Mouse (Mus musculus): Measurements from ENCODE around the gene Cand2.

Gene Cand2

DNA sequence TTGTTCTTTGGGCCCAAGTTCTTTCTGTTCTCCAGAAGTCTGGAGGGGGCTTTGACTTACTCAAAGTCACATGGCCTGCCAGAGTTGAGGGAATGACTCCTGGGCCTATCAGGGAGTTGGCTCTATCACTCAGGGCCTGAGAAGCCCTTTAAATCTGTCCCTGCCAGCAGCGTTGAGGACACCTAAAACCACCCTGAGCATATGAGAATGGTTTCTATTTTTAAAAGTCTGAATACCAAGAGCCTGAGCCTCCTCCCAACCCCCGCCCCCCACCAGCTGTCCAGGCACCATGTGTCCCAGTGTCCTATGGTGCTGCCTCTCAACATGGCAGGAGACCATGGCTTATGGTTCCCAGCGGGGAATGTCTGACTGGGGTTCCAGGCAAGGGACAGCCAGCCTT lies 1.5 kb downstream of the Cand2 start:
- DNase-seq, result no peak

DNA sequence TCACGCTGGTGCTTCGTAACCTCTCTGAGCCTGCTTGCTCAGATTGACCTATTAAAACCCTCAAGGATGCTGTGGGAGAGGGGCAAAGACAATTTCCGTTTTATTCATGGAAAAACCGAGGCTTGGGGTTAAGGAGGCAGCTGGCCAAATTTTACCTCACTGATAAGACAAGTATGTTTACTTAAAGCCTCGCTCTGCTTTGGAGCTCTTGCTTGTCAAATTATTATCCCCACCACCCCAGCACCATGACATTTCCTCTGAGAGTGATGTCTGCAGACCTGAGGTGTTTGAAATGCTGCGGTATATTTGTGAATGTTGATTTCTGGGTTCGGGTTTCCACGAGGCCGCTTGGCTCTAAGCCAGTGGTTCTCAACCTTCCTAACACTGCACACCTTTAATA lies 2.0 kb downstream of the Cand2 start:
- no peak for DNase-seq

DNA sequence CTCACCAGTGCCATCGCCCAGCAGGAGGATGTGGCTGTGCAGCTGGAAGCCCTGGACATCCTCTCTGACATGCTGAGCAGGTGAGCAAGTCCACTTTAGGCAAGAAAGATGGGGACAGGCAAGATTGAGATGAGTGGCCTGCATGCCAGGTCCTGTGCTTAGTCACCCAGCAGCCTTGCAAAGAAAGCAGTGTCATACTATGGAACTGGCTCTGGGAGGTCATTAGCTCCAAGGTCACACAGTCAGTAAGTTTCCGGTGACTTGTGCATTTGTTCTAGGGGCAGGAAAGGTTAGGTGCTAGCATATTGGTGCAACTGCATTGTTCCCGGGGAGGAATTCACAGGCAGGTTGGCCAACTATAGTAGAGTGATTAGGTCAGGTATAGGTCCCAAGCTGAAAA lies 8.4 kb downstream of the Cand2 start:
- DNase-seq, result no peak

DNA sequence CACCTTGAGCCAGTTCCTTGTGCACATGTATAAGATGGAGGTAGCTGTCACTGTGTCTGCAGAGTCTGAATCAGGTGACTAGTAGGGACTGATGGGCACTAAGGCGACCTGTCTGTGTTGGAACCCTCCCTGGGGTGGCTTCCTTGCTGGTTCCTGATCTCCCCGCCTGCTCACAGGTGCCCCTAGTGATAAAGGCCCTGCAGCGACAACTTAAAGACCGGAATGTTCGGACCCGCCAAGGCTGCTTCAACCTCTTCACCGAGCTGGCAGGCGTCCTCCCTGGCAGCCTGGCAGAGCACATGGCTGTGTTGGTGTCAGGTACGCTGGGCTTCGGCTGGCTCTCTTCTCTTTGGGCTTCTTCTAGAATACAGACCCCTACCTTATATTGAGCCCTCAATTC lies 16.7 kb downstream of the Cand2 start:
- no peak for DNase-seq

DNA sequence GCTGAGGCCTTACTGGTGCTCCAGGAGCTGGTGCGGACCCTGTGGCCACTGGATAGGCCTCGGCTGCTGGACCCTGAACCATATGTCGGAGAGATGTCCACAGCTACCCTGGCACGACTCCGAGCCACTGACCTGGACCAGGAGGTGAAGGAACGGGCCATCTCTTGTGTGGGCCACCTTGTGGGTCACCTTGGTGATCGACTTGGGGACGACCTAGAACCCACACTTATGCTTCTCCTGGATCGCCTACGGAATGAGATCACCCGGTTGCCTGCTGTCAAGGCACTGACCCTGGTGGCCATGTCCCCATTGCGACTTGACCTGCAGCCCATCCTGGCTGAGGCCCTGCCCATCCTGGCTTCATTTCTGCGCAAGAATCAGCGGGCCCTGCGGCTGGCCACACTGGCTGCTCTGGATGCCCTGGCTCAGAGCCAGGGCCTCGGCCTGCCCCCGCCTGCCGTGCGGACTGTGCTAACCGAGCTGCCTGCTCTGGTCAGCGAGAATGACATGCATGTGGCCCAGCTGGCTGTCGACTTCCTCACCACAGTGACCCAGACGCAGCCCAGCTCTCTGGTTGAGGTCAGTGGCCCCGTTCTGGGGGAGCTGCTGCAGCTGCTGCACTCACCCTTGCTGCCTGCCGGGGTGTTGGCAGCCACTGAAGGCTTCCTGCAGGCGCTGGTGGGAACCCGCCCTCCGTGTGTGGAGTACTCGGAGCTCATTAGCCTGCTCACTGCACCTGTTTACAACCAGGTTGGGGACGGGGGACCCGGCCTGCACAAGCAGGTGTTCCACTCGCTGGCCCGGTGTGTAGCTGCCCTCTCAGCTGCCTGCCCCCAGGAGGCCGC lies 17.7 kb downstream of the Cand2 start:
- DNase-seq, result no peak

DNA sequence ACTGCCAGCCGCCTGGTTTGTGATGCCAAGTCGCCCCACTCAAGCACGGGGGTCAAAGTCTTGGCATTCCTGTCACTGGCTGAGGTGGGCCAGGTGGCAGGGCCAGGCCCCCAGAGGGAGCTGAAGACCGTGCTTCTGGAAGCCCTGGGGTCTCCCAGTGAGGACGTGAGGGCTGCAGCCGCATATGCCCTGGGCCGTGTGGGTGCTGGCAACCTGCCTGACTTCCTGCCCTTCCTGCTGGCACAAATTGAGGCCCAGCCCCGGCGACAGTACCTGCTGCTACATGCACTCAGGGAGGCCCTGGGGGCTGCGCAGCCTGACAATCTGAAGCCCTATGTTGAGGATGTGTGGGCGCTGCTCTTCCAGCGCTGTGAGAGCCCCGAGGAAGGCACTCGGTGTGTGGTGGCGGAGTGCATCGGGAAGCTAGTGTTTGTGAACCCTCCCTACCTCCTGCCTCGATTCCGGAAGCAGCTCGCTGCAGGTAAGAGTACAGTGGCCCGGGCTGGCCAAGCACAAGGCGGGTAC lies 18.4 kb downstream of the Cand2 start:
- DNase-seq, result no peak

DNA sequence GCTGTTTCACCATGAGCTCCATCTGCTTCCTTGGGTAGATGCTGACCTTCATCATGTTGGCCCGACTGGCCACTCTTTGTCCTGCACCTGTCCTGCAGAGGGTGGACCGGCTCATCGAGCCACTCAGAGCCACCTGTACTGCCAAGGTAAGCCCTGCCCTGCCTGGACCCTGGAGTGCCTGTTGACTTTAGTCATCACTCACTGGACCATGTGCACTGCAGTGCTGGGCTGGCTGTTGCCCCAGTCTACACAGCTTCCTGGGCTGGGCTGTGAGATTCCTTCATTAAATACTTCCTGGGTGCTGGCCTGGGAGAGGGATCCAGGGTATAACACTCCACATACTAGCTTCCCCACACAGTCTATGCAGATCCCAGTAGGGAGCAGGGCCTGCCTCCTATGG lies 27.5 kb downstream of the Cand2 start:
- DNase-seq, result no peak

DNA sequence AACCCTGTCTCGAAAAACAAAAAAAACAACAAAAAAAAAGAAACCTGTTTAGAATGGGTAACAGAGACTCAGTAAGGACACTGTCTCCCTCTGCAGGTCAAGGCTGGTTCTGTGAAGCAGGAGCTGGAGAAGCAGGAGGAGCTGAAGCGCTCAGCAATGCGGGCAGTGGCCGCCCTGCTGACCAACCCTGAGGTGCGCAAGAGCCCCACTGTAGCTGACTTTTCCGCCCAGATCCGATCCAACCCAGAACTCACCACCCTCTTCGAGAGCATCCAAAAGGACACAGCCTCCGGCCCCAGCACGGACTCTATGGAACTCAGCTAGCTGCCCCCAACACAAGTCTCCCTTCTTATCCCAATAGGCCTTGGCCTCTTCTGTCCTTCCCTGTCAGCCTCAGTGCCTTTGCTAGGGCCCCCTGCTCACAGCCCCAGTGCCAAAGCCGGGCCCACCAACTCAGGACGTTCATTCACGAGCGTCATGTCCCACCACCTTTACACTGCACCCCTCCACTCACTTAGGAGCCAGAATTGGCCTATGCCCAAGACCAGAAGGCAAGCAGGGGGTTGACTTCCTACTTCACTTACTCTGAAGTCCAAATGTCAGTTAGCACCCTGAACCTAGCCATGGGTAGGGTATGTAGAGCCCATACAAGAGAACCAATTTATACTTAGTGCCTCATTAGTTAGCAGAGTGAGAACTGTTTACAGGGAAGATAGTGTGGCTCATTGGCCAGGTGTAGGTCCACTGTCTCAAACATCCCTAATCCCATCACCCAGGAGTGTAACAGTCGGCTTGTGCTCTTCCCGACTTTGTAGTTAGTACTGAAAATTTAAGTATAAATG lies 29.4 kb downstream of the Cand2 start:
- DNase-seq, result peak; percentile 53

DNA sequence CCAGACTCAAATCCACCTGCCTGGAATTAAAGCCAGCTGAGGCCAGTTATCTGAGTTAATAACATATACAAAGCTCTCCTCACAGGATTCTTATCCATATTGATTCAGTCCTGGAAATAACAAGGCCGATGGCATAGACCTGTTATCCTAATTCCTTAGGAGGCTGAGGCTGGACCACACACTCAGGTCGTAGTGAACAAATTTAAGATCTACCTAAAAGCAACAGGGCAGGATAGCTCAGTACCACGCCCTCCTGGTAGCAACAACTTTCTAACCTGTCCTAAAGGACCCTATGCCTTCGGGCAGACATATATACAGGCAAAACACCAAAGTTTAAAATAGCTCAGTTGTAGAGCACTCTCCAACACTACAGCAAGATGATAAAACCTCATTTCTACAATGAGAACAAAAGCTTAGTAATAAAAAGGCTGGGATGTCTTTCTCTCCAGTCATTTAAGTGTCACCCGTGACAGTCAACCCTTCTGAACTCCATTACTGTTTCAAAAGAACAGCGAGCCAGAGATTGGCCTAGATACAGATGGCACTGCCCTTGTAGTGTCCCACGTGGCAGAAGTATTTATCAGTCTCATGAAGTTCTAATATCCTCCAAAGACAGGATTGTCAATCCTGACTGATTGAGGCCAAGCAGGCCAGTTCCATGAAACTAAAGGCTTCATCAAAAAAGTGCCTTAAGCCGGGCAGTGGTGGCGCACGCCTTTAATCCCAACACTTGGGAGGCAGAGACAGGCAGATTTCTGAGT lies 30.3 kb downstream of the Cand2 start:
- DNase-seq, result no peak

DNA sequence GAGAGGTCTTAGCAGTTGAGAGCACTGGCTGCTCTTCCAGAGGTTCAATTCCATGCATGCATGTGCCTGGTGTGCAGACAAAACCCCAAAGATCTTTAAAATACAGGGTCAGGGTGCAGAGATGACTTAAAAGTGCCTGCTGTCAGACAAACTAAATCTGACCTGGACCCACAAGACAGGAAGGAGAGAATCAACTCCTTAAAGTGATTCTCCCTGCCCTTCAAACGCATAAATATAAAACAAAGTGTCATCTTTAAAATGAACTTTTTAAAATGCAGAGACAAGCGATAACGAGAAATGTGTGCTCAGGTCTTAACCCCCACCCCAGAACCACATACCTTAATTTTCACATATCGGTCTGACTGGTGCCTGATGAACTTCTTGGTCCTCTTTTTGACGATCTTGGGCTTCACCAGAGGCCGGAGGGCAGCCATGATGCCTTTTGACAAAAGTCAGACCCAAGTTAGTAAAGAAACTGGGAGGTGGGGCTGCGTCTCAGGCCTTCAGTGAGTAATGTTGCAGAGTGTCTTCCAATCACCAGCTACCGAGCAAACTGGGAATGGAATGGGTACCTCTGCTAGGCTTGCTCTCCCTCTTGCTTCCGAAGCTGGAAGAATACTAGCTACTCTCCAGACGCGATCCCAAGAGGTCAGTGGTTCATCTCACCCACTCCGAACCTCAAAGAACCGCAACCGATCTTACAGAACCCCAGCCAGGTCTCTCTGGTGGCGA lies 33.3 kb downstream of the Cand2 start:
- peak in 1 of 2 experiments; percentile 17 for DNase-seq

DNA sequence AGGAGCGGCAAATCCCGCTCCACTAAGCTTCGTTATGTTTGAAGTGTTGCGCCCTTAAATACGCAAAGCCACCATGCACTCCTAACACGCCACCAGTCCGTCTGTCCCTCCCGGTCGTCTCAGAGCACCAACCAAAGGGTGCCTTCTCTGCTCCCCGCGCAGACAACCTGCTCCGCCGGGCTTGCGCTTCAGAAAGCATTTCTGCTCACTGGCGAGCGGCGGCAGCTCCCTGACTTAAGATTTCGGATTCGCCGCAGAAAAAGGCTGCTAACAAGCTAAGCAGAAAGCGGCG lies 33.8 kb downstream of the Cand2 start:
- no peak for DNase-seq

DNA sequence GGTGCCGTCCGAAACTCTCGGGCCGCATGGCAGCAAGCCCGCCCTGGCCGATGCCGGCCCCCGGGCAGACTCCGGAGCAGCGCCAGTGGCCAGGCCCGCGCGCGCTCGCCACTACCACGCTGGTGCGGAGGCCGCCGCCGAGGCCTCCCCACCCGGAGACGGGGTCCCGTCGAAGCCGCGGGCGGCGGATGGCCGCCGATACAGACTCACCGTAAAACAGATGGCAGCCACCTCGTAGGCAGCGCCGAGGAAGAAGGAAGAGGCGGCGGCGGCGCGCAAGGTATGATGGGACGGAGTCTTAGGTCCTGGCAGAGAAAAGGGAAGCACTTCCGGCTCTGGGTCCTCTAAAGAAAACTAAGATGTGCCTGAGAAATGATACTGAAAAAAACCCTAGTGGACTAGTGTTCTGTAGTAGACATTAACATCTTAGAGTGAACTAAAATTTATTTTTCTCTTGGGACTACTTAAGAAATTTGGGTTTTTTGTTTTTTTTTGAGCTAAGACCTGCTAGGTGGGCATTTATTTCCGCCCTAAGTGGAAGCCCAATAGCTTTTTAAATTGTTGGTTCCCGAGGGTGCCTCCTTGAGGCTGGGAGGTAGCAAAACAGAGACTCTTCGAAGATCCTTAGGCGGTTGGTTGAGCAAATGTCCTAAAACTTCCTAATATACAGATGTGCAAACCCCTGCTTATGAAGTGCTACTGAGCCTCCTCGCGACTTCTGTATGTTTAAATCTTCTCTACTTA lies 34.3 kb downstream of the Cand2 start, which contains the start of gene Rpl32:
Rpl32 (minus strand) TSS at position 260 of the 744 bp plus-strand sequence.
- DNase-seq, result peak; percentile 88 to 90

DNA sequence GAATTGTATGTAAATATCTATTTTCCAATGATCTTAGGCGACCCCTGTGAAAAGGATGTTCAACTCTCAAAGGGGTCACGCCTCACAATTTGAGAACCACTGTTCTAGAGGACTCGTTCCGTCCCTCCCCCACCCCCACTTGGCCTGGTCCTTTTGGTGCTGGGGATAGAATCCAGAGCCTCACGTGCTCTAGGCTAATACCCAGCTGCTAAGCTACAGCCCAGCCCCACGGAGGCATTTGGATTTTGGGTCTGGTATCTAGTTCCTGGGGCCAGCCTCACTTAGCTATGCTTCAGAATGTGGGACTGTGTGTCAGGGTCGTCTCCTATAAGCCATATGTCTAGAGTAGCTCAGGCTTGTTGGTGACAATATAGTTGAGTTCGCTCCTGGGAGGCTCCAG lies 37.3 kb downstream of the Cand2 start:
- no peak for DNase-seq

DNA sequence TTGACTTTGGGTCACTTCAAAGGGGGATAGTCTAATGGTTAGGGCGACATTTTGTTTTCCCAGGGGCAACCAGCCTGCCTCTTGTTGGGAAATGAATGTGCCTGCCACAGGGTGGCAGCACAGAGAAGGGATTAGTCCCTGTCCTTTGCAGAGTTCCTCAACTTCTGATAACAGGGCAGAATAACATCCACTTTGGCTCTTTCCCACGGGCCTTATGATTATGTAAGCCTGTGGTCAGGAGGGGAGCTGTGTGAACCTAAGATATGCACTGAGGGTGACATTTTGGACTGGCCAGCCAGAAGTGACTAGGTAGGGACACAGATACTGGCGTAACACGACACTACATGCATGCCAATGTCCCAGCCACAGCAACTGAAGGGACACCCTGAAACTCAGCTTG lies 39.8 kb downstream of the Cand2 start:
- peak; percentile 42 to 43 for DNase-seq

DNA sequence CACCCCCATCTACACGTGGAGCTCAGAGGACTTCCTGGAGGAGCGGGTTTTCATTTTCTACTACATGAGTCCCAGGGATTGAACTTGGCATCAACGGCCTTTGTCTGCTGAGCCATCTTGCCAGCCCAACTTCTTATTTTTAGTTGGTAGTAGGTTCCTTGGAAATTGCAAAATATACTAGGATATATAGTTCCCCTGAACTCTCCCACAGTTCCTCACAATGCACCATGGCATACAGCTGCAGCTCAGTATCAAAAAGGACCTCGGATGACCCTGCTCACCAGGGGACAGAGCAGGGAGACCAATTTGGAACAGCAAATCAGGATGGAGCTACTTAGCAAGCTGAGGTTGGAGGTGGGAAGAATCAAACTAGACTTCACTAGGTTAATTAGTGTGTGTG lies 40.7 kb downstream of the Cand2 start:
- no peak for DNase-seq

DNA sequence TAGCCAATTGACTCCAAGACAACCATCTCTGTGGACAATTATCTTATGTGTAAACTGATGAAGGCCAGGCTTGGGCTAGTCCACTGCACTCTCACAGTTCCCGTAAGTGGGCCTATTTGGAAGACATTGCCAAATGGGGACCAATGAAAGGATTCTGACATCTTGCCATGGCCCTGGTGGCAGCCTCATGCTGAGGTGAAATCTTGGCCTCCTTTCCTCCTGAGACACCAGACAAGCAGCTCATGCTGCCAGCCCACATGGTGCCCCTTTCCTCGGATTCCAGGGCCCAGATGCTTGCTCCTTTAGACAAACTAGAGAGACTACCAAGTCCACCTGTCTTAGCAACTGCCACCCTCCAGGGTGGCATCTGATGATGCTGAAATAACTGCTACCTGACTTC lies 43.8 kb downstream of the Cand2 start:
- DNase-seq, result no peak

DNA sequence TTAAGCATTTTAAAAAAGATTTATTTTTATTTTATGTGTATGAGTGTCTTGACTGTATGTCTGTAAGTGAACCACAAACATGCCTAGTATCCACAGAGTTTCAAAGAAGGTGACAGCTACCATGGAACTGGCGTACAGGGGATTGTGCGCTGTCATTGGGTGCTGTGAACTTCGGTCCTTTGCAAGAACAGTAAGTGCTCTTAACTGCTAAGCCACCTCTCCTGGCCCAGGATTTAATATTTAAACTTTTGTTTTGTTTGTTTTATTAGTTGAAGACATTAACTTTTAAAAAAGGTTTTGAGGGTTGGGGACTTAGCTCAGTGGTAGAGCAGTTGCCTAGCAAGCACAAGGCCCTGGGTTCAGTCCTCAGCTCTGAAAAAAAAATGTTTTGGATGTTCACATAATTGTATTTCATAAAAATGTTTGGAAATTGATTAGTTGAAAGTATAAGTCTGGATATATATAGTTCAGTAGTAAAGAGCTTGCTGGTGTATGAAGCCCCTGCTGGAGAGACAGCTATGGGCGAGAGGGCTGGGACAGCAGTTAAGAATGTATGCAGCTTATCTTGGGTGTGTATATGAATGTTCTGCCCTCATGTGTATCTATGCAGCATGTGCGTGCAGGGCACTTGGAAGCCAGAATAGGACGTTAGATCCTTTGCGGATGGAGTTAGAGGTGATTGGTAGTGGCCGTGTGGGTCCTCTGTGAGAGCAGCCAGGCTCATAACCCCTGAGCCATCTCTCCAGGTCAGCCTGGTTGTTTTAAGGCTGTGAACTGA lies 47.1 kb downstream of the Cand2 start:
- no peak for DNase-seq

DNA sequence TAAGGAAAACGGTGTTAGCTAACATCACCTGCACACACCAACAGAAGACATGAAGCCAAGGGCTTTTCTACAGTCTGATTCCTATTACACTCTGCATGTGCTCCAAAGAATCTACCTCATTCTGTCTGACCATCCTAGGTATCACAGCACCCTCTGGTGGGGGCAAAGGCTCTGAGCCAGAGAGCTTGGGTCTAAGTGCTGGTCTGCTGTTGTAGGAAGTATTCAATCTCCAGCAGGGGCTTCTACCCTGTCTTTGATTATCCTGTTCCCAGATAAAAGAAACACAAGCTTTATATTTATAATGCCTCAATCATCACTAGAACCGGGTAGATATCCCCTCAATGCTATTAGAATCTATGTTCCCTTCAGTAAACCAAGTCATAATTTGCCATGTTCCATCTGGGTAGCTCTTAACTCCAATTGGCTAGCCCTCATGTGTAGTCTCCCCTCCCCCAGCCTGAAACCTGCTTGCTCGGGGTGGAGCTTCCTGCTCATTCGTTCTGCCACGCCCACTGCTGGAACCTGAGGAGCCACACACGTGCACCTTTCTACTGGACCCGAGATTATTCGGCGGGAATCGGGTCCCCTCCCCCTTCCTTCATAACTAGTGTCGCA lies 49.6 kb downstream of the Cand2 start:
- DNase-seq, result peak; percentile 79 to 84

DNA sequence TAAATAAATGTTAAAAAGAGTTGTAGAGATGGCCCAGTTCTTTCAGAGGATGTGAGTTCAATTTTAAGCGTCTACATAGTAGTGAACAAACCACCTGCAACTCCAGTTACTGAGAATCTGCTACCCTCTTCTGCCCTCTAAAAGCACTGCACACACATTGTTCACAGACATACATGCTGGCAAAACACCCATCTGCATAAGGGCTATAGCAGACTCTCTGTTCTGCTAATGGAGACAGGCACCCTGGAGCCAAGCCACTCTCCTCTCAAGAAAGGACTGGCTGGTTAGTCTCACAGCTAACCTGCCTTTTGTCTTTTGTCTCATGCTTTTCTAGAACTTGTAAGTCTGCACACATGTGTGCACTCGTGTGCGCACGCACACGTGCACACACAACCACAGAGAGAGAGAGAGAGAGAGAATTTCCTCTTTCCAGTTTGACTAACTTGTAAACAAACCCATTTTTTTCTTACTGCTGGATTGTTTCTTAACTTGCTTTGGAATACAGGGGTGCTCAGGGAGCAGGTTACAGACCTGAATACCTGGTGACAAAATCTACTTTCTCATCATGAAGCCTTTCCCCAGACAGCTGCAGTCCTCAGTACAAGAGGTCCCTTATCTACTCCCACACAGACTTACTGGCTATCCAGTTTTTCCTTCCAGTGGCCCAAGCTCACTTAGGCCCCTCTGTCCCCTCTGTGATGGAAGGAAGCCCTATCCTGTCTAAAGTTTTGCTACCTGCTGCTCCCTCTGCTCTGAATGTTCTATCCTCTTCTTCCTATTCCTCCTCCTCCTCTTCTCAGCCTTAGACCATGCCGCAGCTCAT lies 56.7 kb downstream of the Cand2 start:
- DNase-seq, result no peak

Measured in B cell, adult 2 months (primary cell).